Mouse (Mus musculus): ENCODE data around the gene Dirc2.

Gene Dirc2

GRCm38 (mm10) chr16:35734038-35734437 is 35.1 kb downstream of the Dirc2 start:
- peak; percentile 70 to 71 for DNase-seq

GRCm38 (mm10) chr16:35732096-35732495 is 37.1 kb downstream of the Dirc2 start:
- DNase-seq, result peak in 1 of 2 experiments; percentile 20

DNA sequence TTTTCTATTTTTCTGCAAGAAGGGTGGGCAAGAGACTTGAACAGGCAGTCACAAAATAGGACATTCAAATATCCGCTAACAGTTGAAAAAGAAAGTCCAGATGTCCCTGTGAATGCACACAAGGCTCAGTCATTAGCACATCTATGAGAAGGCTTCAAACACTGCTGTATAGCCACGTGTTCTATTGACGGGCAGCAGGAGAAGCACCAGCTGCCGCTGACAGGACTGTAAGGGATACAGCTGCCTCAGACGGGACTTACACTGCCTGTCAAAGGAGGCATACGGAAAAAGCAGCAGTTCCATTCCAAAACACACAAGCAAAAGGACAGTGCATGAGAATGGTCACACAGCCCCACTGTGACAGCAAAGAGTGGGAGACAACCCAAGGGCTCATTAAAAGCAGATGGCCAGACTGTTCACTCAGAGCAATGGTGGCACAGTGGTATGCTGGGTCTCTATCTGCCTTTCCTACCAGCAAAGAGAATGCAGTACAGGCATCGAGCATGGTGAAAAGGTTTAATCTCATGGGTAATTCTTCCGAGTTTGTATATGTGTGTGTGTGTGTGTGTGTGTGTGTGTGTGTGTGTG is 39.9 kb downstream of the Dirc2 start:
- no peak for DNase-seq

- no peak for DNase-seq
Measured at GRCm38 (mm10) chr16:35726601-35727000, 42.6 kb downstream of the Dirc2 start.

DNA sequence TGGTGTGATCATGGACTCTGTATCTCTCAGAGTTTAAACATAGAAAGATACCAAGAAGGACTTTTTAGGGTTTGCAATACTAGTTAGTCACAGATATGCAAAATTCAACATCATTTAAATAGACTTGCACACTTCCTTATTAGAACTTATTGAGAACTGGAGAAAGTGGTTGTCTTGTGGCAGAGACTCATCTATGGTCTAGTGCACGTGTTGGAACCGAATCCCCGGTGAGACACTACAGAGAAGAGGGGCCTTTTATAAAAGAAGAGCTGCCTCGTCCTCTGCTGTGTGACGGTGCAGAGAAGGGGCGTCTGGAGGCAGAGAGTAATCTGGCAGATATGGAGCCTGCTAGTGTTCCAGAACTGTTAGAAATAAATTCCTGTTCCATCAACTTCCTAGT is 44.6 kb downstream of the Dirc2 start:
- no peak for DNase-seq

DNA sequence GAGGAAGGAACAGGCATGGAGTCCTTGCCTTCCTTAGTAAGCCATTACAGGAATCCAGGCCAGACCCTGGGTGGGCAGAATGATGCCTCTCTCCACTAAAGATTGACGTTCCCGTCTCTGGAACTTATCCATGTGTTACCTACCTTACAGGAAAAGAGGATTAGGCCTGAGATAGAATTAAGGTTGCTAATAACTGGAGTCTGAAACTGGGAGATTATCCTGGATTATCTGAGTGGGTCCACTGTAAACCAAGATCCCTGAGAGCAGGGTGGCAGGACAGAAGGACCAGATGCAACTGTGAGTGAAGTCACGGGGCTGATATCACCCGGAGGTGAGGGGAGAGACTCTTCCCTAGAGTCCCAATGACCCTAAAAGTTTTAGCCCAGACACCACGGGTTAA is 51.4 kb downstream of the Dirc2 start:
- no peak for DNase-seq

GRCm38 (mm10) chr16:35716257-35716656 is 52.9 kb downstream of the Dirc2 start:
- no peak for DNase-seq

DNA sequence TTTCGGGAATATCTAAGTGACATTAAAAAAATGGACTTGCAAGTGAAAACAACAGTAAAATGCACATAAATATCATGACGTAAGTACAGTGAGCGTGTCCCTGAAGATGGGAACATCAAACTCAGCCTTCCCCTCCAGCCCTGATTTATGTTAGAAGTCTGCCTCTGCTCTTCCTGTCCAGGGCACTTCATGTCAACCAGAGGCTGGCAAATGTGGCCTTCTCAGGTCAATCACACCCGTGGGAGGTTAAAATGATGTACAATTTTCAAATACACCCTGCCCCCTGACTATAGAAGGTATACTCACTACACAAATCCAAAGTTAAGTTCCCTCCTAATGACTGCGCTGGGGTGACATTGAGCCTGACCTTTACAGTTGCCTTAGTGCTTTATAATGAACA is 53.4 kb downstream of the Dirc2 start:
- DNase-seq, result no peak

- DNase-seq, result no peak
Measured at GRCm38 (mm10) chr16:35715350-35715749, 53.8 kb downstream of the Dirc2 start.

- DNase-seq, result no peak
Measured at GRCm38 (mm10) chr16:35714689-35715088, 54.5 kb downstream of the Dirc2 start.

DNA sequence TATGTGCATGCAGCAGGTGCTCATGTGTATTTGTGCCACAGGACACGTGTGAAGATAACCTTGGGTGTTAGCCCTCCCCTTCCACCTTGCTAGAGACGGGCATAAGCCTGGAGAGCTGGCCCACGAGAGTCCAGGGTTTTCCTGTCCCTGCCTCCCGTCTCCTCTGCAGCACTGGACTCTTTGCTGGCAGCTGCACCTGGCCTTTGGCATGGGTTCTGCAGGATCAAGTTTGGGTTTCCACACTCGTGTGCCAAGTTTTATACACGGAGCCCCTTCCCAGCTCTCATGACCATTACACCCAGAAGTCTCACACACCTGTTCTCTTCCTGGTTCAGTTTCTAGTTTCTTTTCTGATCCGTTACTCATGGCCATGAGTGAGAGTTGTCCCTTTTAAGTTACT is 55.5 kb downstream of the Dirc2 start:
- DNase-seq, result no peak

DNA sequence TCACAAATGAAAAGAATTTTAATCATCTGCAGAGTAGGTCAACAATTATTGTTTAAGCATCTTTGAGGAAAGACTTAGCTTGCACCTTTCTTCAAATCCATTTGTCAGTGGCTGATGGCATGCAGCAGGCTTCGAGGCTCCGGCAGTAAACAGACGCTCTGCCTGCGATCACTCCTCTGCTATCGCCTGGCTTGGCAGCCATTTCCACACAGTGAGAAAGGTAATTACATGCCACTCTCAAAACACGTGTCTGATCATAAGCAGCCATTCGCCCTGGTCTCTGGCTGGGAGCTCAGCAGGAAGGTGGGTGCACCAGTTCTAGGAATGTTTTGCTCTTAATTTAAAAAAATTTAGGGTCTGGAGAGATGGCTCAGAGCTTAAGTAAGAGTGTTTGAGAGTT is 58.2 kb downstream of the Dirc2 start:
- DNase-seq, result no peak

DNA sequence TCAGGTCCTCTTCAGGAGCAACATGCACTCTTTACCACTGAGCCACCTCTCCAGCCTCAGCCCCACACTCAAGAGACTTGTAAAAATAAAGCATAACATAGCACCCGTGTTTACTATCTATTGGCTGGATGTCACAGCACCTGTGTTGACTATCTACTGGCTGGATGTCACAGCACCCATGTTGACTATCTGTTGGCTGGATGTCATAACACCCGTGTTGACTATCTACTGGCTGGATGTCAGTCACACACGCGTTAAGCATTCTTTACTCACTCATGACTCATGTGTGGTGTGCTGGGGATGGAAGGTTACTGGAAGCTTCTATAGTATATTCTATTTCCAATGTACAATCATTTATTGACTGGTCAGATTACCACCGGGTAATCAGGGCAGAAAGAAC is 62.2 kb downstream of the Dirc2 start:
- no peak for DNase-seq

DNA sequence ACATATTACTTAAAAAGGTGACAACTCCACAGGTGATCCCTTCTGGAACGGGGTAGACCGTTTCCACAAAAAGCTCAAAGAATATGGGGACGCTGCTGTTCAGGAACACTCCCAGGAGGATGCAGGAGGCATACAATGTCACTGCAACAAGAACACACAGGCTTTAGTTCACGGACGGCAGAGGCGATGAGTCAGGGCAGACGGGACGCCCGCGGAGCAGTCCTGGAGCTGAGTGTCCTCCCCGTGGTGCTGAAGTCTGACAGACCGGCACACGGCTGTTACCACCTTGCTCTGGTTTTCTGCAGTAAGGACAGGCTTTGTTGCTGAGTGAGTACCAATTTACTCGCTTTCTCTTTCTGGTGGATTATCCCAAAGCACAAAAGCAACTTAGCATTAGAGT is 64.4 kb downstream of the Dirc2 start:
- DNase-seq, result peak in 1 of 2 experiments; percentile 14

GRCm38 (mm10) chr16:35703763-35704679 is 65.1 kb downstream of the Dirc2 start:
- no peak for DNase-seq

DNA sequence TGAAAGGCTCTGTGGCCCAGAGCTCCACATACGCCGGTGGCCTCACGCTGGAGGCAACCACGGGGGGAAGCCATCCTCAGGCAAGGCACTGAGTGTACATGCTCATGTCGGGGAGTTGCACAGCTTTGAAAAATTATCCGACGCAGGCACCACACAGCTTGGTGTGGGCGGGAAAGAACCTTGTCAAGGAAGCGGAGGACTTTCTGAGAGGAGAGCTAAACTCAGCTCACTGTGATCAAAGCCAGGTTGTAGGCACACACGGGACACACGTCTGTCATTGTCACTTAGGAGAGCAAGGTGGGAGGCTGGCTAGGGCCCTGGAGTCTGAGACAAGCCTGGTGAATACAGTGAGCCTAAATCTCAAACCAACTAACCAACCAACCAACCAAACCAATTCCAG is 67.3 kb downstream of the Dirc2 start:
- DNase-seq, result no peak

- no peak for DNase-seq
Measured at GRCm38 (mm10) chr16:35696103-35696502, 73.1 kb downstream of the Dirc2 start.

GRCm38 (mm10) chr16:35694250-35694846 is 74.8 kb downstream of the Dirc2 start:
- no peak for DNase-seq

DNA sequence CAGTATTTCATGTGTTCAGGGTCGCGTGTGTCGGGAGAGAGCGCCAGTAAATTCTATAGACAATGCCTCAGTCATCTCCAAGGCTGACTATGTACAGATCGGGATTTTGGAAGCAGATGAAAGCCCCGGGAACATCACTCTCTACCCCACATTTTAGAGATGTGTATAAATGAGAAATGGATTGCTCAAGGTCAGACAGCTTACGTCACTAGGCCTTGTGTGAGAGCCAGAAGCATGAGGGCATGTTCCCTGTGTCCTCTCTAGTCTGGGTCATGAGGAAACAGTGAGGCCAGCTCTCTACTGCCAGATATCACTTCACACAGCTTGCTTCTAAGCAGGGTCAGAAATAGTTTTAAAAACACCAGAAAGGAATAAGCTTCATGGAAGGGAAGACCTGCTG is 77.5 kb downstream of the Dirc2 start:
- DNase-seq, result no peak

GRCm38 (mm10) chr16:35686491-35686890 is 82.7 kb downstream of the Dirc2 start:
- DNase-seq, result peak; percentile 58 to 62

DNA sequence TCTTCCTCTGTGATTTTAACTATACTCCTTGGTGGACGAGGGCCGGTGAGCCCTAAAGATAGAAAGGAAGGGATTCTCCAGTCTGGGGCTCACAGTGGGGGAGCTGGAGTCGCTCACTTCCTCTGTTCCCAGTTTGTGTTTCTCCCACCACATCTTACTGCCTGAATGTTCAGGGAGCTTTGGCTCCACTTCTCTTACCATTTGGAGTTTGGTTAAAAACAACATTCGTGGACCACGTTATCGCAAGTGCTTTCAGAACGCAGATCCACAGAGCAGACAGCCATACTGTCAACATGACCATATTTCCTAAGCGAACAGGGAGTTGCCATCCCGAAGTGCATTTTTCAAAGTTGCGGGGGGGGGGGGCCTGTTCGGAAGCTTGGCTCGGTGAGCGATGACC is 84.1 kb downstream of the Dirc2 start:
- no peak for DNase-seq

- DNase-seq, result peak; percentile 55 to 60
Measured at GRCm38 (mm10) chr16:35681327-35682108, 87.6 kb downstream of the Dirc2 start.

GRCm38 (mm10) chr16:35678476-35678875 is 90.7 kb downstream of the Dirc2 start:
- DNase-seq, result no peak
